Mouse (Mus musculus) adipocyte (in vitro differentiated cells): ENCODE measurements around the gene Actn2.

Experiments
- DNase-seq: peaks from one replicate; pipeline ENCODE4 v3.0.0-alpha.2; 2016; ENCODE audit warnings: low spot score

The Actn2 gene

DNA sequence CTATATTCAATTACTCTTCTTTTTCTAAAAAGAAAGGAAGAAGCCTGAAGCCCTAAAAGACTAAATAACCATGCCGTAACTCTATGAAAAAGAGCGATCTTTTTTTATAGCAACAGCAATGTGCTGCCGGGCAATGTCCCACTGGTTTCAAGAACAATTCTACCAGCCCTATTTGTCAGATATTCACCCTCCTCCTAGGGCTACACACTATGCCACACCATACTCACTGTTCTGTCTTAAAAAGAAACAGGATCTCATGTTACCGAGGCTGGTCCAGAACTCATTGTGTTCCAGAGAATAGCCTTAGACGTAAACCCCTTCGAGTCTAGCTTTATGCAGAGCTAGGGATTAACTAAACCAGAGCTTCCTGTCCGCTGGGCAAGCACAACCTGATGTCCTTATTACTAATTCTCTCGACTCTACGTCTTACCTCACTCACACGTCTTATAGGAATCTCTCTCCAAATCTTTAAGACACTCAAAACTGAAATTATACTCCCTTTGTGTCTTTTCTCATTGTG, 83.6 kb downstream of the Actn2 start:
- DNase-seq, result no peak

DNA sequence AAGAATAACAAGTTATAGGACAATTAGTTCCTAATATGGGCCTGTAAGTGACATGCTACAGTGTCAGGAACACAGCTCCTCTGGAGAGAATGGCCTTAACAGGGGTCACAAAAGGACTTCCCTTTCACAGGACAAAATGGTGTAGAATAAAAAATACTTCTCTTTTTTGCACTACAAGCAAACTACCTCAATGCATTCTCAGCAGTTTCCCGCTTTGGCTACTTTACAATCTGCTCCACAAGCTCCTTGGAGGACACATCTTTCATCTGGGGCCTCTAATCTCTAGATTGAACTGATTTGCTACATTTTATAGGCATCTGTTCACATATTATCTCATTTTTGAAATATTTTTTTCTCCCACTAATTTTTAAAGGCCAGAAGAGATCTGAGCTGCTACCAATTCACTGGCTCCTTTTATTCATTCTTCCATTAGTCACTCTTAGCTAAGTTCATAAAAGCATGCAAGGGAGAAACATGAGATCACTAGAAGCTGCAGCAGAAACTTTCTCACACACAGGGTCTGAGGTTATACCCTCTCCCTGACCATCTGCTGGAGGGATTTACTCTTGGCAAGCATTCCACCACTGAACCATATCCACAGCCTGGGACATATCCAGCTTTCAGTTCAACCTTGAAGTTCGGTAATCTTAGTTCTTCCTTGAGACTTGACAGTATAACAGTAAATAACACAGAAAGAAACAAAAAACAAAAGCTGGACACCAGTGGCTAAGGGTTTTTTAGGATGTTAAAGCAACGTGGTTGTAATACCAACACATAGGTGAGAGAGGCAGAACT, 84.5 kb downstream of the Actn2 start:
- DNase-seq, result no peak

DNA sequence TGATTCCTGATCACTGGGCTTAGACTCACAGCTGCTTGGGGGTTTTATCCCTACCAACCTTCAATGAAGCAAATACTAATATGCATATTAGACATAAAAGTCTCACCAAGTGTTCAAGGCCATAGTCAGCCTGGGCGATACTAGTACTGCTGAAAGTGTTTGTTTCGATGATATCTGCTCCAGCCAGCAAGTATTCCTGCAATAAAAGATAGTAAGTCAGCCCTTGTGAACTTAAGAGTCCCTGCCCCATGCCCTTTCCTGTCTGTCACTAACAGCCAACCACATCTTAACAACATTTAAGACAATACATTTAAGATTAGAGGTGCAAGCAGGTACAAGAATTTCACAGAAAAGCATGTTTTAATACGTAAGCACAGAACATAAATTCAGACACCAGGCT, 90.1 kb downstream of the Actn2 start:
- no peak for DNase-seq

DNA sequence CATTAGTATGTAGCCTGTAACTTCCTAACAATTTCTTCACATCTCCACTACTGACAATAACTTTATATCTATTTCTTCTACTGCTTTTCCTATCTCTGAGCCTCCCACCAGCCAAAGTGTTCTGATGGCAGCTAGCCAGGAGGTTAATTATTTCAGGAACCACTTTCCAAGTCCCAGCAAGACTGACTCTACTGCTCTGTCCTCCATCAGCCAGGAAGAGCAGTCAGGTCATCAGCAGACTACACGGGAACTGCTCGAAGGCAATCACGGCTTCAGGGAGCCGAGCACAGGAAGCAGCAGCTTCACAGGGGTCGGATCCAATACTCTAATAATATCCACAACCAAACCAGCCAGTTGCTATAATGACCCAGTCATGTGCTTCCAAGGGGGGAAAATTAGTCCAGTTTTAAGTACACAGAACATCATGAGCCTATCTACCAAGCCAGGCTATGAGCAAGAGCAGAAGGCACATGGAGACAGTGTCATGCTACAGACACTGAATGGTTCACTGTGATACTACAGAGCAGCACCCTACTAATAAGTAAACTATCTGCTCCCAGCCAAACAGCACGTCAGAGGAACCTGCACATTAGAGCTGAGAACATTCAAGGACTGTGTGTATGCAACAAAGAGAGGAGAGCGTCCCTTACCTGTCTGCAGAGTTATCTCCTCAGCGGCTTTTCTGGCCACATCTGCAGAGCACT, 91.2 kb downstream of the Actn2 start:
- no peak for DNase-seq

DNA sequence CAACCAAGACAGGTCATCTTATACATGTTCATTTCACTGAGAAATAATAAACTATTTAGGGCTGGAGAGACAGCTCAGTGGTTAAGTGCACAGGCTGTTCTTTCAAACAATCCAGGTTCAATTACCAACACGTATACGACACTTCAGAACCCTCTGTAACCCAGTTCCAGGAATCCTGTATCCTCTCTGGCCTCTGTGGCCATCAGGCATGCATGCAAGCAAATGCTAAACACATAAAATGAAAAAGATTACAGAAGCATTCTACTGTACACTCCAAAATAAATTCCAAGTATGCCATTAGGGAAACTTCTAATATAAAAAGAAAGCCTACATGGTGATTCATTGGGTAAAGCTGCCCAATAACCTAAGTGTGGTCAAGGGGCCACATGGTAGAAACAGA, 94.6 kb downstream of the Actn2 start:
- DNase-seq, result no peak

DNA sequence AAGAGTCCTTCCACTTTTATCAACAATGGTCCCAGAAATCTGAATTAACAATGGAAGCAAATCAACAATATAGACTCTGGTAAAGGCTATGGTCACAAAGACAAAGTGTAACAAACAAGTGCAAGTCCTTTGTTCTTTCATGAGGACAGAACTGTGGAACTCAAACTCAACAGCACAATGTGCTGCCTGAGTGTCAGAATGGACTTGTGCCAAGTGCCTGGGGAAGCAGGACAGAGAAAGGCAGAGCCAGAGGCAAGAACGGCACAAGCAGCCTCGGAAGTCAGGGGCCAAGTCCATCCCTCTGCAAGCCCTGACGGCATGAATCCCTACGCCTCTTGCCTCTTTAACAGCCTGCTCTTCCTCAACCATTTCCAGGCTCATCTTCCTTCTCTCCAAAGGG, 96.6 kb downstream of the Actn2 start:
- DNase-seq, result no peak

DNA sequence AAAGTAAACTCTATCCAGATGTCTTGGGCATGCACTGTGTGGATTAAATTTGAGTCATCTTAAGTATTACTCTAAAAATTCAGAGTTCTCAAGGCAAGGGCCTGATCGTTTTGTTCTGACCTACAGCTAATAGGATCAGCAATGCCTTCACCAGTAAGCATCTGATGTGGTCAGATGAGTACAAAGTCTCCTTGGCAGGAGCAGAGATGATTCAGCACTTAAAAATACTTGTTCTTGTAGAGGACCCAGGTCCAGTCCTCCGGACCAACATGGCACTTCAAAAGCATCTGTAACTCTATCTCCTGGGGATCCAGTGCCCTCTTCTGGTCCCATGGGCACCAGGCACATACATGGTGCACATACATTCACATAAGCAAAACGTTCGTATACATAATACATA, 108.4 kb downstream of the Actn2 start:
- DNase-seq, result no peak

DNA sequence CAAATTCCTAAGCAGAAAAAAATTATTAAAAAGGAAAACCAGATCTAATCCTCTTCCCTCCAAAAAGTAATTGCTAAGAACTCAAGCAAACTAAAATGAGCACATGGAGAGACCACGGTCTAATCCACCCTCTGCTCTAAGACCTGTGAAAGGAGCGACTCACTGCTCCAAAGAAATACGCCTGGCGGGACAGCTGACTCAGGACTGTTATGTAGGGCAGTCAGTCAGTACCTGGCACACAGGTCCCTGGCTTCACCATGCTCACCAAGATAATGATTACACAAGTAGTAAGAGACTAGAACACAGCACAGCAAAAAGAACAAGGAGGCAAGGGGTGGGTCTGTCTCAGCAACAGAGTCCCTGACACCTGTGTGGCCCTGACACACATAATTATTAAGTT, 112.3 kb downstream of the Actn2 start:
- DNase-seq, result no peak

DNA sequence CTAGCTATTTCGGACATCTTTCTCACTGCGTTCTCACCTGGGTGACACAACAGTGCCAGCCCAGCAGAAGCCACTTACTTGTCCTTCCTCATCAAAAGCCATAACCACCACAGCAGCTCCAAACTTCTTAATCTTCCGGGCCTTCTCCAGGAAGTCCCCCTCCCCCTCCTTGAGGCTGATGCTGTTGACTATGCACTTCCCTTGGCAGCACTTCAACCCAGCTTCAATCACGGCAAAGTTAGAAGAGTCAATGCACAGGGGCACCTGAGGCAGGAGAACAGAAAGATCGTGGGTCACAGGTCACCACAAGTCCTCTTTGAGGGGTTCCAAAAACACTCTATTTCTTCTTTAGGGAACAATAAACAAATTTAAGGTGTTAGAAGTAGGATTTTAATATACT, 113.0 kb downstream of the Actn2 start:
- DNase-seq, result no peak
